Mouse (Mus musculus): ENCODE results near the gene Ppp1r16b.

Ppp1r16b gene

DNA sequence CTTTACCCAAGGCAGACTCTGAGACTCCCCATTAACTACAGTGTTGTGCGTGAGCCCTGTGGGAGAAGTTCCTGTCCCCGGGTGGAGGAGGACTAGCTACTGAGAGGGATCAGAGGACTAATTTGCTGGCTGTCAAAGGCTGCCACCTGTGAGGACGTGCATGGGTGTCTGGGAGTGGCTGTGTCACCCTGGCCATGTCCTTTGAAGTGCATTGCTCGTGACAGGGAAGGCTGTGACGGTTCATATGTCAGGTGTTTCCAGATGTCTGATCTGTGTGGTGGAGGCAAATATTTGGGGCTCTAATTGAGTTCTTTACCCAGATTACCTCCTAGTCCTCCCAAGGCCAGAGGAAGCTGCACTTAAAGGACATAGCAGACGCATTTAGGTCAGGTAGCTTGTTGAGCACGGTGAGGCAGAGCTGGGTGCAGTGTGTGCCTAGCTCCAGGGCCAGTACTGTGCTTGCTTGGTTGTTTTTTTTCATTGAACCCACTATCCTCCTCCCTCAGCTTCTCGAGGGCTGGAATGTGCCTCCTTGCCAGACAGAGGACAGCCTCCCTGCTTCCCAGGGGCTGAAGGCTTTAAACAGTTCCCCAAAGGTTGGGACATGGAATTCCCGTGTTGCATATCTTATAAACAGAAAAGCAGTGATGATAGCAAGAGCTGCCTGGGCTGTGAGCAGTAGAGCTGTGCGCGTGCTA lies 106.0 kb downstream of the Ppp1r16b start:
- DNase-seq = no peak

DNA sequence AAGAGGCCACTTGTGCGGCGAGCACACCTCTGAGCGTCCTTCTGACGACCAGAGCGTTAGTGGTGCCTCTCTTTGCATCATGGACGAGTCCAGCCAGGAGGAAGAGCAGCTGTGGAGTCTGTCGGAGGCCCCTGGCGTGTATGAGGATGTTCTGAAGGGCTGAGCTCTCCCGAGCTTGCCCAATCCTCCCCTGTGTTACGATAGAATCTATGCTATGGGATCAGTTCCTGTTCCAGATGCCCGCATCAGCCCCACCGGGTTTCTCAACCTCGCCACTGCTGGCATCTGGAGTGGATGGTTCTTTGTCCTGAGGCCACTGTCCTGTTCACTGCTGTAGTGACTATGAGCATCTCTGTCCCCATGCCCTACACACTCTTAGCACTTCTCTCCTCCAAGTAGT lies 107.6 kb downstream of the Ppp1r16b start:
- DNase-seq = no peak

- DNase-seq = no peak
Measured at GRCm38 (mm10) chr2:158774886-158775285, 109.7 kb downstream of the Ppp1r16b start.

DNA sequence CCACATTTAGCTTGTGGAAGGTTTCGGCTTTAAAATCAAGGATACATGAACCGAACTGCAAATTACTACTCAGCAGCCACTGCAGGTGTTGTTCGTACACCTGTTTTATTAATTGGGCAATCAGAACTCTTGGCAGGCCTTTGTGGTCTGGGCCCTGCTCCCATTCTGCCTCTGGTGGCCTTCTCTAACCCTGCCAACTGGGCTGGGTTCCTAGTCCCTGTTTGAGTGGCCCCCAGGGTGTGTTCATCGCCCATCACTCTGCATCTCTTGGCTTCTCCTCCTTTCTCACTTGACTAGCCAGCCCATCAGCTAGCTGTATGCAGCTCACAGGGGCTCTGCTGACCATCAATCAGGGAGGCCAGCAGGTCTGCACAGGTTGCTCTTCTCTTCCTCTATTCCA lies 111.5 kb downstream of the Ppp1r16b start:
- no peak for DNase-seq

DNA sequence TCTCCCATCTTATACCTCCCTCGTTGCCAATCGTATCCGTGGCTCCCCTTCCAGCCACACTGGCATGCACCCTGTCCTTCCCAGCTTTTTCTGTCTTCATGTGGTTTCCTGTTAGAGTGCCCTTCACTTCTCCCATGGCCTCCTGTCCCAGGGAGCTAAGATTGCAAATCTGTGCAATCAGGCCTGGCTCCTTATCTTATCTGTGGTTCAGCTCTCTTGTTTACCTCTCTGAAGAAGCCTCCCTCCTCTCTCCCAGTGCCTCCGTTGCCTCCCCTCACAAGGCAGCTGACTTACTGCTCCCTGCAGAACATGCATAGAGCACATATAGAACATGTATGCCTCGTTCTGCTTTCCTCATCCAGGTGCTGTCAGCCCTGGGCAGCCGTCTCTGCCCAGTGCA lies 112.3 kb downstream of the Ppp1r16b start:
- DNase-seq = no peak

DNA sequence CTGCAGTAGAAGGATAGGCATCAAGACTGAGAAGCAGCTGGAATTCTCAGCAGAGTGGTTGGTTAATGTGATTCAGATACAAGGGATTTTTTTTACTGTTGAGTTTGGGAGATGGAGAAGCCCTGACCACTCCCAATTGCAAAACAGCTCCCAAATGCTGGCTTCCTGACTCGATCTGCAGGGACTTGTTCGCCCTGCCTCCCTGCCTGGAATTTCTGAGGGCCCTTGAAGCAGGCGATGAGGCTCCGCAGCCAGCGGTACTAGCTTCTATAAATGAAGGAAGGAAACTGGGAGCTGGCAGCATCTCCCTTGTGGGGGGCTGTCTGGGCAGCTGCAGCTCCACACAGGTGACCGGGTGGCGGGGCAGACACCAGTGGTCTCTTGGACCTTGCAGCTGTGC lies 113.2 kb downstream of the Ppp1r16b start:
- DNase-seq = no peak

DNA sequence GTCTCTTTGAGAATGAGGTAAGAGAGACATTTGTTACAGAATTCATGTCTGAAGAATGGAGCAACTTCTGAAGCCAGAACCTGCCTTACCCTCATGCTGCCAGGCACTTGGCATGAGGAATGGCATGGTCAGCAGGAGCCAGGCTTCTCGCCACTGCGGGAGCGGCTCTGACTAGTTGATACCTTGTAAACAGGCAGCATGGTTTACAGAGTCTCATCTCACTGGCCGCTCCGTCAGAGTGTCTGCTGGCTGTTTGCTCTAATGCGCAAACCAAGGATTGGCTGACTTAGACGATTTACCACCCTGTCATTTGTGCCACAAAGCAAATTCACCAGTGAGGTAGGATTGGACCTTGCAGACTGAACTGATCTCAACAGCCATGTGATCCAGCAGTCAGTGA lies 115.9 kb downstream of the Ppp1r16b start:
- no peak for DNase-seq

GRCm38 (mm10) chr2:158786927-158787795 lies 122.0 kb downstream of the Ppp1r16b start:
- peak in 1 of 2 experiments; percentile 33 for DNase-seq

DNA sequence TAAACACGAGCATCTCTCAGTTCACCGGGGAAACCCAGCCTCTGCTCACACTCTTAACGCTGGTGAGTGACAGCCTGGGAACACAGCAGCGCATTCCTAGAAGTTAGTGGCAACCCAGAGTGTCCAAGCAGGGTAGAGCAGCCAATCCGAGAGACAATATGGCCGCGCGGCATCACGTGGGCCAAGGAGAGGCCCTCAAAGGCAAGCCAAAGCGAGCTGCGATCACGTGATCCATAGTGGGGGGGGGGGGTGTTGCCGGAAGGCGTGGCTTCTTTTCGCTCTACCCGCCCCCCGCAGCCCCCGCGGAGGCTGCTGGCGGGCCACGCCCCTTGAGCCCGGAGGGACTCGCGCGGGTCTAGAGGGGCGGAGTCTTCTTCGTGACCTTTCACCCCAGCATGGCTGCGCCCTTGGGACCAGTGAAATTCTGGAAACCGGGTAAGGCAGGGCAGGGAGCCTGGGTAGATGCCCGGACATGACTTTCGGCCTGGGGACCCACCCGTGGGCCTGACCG lies 129.4 kb downstream of the Ppp1r16b start, which contains the start of gene Dhx35:
TSS of gene Dhx35 (plus strand) at position 314 of the 511 bp plus-strand sequence.
- peak; percentile 97 for DNase-seq

DNA sequence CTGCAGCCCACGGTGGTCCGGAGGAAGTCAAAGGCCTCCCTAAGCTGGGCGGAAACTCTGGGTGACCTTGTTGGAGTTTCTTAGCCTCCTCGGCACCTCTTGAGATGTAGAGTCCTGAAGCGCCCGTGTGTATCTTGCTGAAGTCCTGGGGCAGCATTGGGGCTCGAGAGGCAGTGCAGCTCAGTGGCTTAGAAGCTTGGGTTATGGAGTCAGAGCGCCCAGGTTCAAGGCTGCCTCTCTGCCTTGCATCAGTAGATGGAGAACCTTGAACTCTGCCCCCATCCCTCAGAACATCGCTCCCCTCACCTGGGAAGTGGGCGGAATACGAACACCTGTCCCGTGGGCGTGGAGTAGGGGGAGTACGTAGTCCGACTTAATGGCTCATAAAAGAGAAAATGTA lies 129.8 kb downstream of the Ppp1r16b start:
- DNase-seq = peak in 1 of 2 experiments; percentile 22

GRCm38 (mm10) chr2:158795875-158796274 lies 130.7 kb downstream of the Ppp1r16b start:
- DNase-seq = no peak

- no peak for DNase-seq
Measured at GRCm38 (mm10) chr2:158799328-158799727, 134.1 kb downstream of the Ppp1r16b start.

- no peak for DNase-seq
Measured at GRCm38 (mm10) chr2:158800788-158801187, 135.6 kb downstream of the Ppp1r16b start.

DNA sequence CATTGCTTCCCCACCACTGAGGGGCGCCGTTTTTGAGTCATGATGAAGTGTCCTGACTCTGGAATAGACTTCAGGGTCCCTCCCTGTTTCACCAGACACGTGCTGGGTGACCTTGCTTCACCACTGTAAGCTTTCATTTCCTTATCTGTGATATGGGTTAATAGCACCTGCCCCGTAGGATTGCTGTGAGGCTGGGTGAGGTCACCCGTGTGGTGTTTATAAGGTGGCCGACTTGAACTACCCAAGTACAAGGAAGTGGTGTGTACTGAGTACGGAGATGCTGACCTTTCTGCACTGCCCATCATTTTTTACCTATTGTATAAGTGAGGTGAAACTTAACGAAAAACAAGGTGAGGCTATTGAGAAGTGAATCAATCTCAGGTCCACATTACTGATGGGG lies 138.4 kb downstream of the Ppp1r16b start:
- no peak for DNase-seq

DNA sequence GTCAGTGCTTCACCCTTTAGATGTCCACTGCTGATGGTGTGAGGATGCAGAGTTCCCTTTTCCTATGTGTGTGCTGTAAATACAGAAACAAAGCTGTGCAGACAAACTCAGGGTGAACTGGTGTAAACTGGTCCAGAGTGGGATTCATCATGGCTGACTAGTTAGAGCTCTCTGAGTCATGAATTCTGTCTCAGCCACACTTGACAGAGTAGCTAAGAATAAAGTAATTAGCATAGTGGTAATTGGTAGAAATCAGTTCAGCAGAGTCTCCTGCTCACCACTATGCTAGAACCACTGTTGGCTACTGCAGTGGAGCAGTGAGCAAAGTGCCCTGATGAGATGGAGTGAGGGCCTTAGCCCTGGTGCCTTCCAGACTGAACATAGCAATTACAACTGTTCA lies 150.5 kb downstream of the Ppp1r16b start:
- no peak for DNase-seq
